Mouse (Mus musculus) NIH3T3 (cell line): ENCODE results near the gene Kbtbd12.

ENCODE experiments used
- DNase-seq: peaks from one replicate; pipeline ENCODE4 v3.0.0-alpha.2; 2012; ENCODE audit warnings: low read depth

Gene Kbtbd12

DNA sequence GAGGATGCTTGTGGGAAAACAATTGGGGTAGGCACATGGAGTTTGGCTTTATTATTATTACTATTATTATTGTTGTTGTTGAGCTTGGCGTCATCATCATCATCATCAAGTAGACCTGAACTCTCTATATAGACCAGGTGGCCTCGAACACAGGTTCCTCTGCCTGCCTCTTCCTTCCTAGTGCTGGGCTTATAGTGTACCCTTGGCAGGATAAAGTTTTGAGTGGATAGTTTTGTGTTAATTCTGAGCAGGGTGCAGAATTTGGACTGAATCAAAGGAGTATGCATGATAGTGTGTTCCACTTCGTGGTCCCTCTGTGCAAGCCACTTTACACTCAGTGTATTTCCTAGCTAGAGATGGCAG is 137.4 kb downstream of the Kbtbd12 start:
- DNase-seq, result no peak

DNA sequence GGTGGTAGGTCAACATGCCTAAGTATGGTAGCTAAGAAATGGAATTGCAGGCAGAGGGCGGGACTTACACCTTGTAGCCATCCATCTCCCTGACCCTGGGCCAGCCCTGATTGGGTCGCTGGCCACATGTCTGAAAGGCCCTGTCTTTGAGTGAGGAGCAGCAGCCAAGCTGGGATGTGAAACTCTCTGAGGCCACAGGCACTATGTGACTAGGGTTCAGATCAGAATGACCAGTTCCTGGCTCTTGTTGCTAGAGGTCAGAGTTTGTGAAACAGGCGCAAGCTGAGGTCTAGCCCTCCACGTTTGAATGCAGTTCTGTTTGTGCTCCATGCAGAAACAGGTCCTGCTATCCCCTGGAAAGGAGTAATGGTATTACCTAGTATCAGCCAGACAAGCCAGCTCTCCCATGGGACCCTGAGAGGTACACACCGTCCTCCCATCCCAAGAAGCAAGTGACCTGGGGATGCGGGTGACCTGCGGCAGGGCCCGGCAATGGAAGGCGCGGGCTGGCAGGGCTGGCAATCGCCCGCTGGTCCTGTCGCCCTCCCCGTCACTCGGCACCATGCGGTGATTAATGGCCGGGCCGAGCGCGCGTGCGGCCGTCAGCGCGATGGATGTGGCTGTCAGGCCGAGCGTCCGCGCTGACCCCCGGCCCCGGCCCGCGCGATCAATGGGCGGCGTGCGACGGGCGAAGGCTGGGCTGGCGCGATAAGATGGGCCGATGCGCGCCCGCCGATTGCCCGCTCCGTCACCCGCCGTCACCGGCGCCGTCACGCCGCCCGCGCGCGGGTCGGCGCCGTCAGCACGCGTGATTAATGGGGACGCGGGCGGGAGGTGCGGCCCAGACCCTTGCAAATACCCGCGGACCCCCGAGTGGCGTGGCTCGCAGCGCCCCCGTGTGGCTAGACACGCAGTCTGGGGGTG is 138.0 kb downstream of the Kbtbd12 start:
- DNase-seq, result no peak
